Mouse (Mus musculus): ENCODE data around the gene Tubg1.

DNA sequence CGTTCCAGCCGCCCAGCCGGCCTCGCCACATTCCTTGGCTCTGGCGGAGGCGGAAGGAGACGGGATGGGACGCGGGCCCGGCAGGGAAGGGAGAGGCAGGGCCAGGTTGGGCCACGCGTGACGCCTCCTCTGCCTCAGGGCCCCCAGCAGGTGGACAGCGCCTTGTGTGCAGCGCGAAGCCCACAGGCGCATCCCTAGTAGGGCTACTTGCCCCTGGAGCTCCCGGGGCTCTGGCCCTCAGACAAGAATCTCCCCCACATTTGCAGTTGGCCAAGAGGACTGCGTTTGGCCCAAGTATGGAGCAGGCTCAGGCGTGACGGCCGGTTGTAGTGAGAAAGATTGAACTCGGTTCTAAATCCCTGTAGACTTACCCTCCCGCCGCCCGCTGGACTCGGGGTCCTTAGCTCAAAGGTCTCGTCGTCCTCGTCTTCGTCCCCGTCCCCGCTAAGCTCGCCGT, 50.6 kb downstream of the Tubg1 start, which contains the start of gene Cntnap1:
- no peak; the same call in 1 of the 2 replicates for TF ChIP-seq POLR2A (IDR thresholded peaks at IDR 0.05; ENCODE audit: borderline replicate concordance, insufficient read depth, low read length)
- no peak for TF ChIP-seq CTCF (IDR thresholded peaks at IDR 0.05; ENCODE audit: borderline replicate concordance, insufficient read depth, low read depth, low read length)

Measured in cerebellum, adult 2 months (tissue).